Mouse (Mus musculus): ENCODE results near the gene Ncoa1. TPM values are rescaled to one million over a fixed set of nuclear protein-coding genes. Genes with fewer than 3 reads are reported as not detected.

The Ncoa1 gene
- 10 to 100 TPM in 2 of 3 experiments, 1 to 10 TPM in 1; 7.7 to 17.5 (median 14.6) TPM for polyA plus RNA-seq (2017; shearing (Covaris generic))

- peak; percentile 49 for ATAC-seq
Observed at GRCm38 (mm10) chr12:4476832-4477671, at the start of gene Ncoa1. Ncoa1 (minus strand) TSS chr12:4477182.

- no peak for ATAC-seq
Observed at GRCm38 (mm10) chr12:4524546-4524945, 47.6 kb upstream of the Ncoa1 start.

GRCm38 (mm10) chr12:4523688-4524298 lies 46.8 kb upstream of the Ncoa1 start:
- ATAC-seq = no peak

DNA sequence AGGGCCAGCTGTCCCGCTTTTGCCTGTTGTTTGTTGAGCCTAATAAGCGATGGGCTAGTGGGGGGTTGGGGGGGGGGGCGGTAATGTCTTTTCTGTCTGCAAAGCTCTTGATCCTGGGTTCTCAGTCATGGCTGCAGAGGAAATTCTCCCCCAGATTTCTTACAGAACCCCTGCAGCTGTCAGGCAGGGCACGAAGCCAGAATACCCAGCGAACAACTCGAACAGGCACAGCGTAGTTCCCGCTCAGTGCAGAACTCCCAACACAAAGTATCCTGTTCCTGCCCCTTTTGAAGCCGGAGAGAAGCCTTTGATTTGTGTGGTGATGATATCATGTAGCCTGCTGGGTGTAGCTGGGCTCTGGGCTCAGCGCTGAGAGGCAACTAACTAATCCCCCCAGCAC lies 46.2 kb upstream of the Ncoa1 start:
- ATAC-seq = no peak

- no peak for ATAC-seq
Observed at GRCm38 (mm10) chr12:4518957-4519356, 42.0 kb upstream of the Ncoa1 start.

- no peak for ATAC-seq
Observed at GRCm38 (mm10) chr12:4509591-4510061, 32.6 kb upstream of the Ncoa1 start.

DNA sequence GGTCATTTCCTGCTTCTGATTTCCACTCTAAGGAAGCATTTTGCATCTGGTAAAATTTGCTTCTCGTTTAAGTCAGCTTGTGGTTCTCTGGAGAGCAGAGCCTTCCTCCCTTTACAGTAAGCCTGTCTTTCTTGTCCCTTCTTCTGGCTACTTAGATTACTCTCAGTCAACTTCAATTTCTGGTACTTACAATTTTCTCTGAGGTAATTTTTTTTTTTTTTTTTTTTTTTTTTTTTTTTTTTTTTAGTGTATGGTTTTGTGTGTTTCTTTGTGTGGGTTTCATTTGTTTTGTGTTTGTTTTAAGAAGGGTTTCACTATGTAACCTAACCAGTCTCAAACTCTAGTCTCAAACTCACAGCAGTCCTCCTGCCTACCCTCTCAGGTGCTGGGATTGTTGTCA lies 31.2 kb upstream of the Ncoa1 start:
- ATAC-seq = no peak

DNA sequence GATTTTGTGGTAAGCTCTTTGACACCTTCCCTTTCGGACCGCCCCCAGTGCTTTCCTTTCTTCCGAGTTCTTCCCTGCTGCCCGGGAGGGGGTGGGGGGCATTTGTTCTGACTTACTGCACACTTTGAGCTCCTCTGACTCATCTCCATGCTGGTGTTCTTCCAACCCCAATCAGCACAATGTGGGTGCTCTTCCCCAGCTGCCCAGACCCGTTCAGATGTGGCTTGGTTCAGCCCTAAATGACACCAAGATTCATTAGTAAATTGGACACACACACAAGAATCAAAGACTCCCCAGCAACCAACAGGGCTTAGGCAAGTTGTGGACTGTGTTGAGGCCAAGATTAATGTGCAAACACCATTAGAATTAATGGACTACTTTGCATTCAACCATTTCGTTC lies 30.5 kb upstream of the Ncoa1 start:
- ATAC-seq = no peak

- no peak for ATAC-seq
Observed at GRCm38 (mm10) chr12:4506810-4507430, 29.9 kb upstream of the Ncoa1 start.

GRCm38 (mm10) chr12:4505298-4505697 lies 28.3 kb upstream of the Ncoa1 start:
- ATAC-seq = no peak

GRCm38 (mm10) chr12:4503673-4504326 lies 26.8 kb upstream of the Ncoa1 start:
- ATAC-seq = no peak

DNA sequence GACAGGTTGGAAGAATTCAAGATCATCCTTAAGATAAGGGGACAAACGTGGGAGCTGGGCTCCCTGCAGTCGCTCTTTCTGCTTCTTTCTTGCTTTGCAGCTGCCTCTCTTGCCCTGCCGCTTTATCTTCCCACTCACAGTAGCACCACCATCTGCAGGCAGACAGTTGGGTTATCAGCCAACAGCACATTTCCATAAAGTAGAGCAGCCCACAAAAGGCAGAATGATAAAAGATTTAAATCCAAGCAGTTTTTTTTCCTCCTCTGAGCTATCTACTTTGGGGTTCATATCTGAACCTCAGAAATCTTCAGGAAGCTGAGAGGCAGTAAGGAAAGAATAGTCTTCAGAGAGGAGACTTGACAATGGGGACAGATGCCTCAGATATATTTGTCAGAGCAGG lies 24.9 kb upstream of the Ncoa1 start:
- no peak for ATAC-seq

DNA sequence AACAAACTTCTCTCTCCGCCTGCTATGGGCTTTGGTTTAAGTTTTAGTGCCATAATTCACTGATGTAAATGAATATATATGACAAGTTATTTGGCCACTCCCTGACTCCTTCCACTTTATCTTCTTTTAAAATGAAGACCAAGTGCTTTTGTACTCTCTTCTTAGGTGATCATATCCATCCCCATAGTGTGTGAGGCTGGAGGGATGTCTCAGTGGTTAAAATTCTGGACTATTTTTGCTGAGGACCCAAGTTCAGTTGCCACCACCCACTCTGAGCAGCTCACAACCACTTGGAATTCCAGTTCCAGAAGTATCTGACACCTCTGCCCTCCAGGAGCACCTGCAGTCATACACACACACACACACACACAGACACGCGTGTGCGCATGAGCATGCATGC lies 23.5 kb upstream of the Ncoa1 start:
- no peak for ATAC-seq

- ATAC-seq = no peak
Observed at GRCm38 (mm10) chr12:4499651-4500175, 22.7 kb upstream of the Ncoa1 start.

DNA sequence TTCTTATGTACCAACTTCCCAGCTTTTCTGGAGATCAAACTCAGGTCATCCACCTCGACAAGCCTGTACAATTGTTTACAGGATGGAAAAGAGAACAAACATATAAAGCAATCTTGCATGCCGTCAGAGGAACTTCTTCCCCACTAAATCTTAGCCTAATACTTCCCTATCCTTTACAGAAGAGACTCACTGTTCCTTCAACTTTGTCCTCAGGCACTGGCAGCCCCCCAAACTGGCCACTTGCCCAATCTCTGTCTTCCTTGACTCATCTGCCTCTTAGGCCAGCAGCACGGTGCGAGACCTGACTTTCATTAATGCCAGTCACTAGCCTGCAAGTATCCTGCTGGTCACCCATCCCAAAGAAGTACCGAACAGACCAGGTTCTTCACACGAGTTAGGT lies 11.4 kb upstream of the Ncoa1 start:
- ATAC-seq = no peak

GRCm38 (mm10) chr12:4483386-4483785 lies 6.4 kb upstream of the Ncoa1 start:
- ATAC-seq = no peak

GRCm38 (mm10) chr12:4481687-4482086 lies 4.7 kb upstream of the Ncoa1 start:
- ATAC-seq = no peak

DNA sequence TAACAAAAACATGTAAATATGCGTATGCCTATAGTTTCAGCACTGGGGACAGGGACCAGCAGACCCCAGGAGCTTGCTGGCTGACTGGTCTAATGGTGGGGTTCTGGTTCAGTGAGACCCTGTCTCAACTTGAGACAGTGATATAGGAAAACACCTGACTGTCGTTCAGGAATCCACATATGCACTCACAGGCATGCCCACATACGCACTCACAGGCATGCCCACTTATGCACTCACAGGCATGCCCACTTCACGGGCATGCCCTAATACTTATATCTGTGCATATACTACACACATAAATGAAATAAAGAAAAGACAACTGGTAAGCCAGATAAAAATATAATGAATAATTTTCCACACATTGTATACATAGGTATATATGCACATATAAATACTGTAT lies 3.3 kb upstream of the Ncoa1 start:
- ATAC-seq = no peak

DNA sequence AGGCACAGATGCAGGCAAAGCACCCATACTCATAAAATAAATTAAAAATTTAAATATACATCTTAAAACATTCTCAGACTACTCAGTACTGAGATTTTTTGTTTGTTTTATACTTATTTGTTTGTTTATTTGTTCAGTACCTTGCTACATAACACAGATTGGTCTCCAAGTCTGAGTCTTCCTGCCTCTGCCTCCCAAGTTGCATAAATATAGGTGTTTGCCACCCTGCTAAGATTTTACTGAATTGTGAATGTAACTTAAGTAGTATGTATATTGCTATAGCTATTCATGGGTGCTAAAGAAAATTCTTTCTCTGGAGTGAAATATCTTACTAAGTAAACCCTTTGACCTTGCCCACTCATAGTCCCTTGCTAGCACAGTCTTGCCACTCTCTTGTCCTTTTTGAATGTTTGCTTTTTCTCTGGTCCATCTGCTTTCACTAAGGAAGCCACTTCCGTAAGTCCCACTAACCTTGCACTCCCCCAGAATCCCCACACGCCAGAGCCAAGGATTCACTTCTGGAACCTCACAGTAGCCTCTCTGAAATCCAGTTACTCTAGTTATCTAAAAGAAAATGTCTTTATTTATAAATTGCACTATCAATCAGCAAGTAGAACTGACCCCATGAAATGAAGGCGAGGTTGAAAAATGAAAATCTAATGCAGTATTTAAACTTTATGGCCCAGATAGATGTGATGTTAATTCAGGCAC lies 2.3 kb upstream of the Ncoa1 start:
- ATAC-seq = no peak

DNA sequence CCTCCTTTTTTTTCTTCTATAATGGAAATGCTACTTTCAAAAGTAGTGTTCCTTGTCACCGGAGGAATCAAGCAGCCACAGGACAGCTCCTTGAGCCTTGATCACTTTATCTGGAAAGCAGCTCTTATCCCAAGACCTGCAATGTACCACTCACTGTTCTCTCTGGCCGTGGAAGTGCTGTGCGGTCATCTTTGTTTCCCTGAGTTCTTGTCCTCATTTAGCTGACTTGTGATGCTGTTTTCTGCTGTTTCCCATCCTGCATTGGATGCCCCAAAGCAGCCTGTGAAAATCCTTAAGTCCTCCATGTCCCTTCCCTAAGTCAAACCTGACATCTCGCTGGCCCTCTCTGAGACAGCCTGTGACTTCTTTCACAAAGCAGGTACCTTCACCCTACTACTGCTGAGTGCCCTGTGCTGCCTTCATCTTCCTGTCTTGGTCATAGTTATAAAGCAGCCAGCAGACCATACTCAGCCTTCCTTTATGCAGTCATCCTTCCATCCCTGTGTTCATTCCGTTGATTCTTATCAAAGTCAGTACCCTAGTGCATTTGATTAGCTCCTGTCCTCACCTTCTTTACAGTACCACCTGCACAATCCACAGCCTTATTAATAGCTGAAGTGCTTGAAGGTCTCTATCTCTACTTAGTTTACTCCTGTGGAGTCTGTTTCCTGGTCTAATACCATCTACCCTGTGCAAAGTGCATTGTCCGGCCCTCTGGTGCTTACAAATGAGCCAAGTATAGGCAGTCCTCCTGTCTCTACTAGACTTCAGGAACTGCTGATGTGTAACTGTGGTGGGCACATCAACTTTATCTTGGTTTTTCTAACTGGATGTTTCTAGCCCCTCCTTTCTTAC lies 1.2 kb upstream of the Ncoa1 start:
- ATAC-seq = no peak

DNA sequence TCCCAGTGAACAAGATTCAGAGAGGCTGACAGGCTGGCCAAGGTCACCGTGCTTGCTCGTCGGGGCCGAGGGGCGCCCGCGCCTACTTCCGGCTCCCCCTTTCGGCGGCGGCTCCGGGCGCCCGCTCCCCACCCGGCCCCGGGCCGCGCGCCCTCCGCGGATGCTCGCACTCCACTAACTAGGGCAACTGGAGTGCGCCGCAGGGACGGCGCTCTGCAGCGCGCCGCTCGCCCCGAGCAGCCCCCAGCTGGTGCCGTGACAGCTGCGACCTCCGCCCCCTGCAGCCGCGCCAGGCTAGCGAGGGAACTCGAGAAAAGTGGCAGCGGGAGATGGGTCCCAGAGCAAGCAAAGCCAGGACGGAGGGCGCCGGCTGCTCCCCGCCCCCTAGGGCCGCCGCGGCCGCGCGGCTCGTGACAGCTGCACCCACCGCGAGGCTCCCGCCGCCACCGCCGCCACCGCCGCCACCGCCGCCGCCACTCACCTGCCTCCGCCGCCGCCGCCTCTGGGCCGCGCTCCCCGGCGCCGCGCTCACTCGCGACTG lies 621 bp downstream of the Ncoa1 start:
- peak; percentile 47 for ATAC-seq
